Mouse (Mus musculus) layer of hippocampus, postnatal 25 days (tissue): ENCODE measurements at regions not wholly inside any gene's neighbourhood (a gene's known extent, or its start where the extent isn't known, plus 50 kb on each side); places are given as distances from the start of the nearest gene placed in this dataset.

ENCODE experiments used
- DNase-seq, 2 experiments: peaks; one replicate each; pipeline ENCODE4 v3.0.0; 2022; ENCODE audit warnings: mixed read lengths in 2 of 2, low spot score in 1 of 2; ENCODE audit errors: extremely low spot score in 1 of 2

DNA sequence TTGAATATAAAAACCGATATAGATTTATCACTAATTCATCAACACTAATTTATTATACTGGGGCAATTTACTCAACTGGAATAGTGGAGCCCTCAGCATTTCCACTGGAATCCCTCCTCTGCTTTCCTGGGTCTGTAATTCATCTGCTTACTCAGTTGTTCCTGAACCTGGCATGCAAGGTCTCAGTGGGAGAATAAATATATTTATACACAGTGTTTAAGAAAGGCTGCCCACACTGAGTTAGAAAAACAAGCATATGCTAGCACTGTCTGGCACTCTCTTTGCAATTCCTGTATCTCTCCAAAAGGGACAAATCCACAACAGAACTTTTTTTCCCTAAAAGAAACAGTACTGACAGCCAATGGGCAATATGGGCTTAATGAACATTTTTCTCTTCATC is 100.1 kb upstream of the Gm10192 start:
- no peak for DNase-seq

DNA sequence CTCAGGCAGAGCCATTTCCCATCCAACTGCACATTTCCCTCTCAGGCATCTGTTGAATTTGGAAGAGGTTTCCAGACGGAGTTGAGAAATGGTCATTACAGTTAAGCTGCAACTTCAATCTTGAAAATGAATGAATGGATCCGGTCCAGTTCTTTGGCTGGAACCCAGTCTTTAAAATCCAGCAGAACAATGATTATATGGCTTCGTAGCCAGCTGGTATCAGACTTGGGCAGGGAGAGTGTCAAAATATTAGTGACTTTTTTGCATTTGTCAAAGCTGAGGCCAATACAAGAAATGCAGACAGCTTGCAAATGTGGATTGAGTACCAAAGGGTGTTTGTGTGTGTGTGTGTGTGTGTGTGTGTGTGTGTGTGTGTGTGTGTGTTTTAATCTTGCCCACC is 99.7 kb upstream of the Gm10192 start:
- DNase-seq = no peak

DNA sequence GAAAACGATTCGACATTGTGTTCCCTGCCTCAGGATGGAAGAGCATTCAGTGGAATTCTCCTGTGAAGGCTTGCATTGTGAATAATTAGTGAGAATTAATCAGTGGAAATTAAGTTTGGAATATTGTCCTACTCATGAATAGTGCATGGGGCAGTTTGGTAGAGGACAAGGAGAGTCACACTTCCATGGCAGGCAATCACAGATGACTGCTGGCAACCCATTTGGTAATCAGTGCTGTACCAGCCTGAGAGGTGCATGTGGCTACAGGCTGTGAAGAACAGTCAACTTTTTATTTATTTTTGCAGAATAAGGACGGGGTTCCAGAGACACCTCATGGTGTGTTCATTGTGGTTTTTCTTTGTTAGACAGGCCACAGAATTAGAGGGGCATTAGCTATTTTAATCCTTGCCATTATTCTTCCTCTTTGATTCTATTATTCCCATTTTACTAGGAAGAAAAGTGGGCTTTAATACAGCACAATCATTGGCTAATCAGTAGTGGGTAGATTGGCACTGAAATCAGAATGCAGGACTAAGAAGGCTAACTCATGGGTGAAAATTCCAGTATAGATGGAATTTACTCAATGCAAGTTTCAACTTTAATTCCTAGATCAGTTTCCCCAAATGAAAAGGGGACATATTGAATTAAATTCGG is 98.3 kb upstream of the Gm10192 start:
- no peak for DNase-seq

DNA sequence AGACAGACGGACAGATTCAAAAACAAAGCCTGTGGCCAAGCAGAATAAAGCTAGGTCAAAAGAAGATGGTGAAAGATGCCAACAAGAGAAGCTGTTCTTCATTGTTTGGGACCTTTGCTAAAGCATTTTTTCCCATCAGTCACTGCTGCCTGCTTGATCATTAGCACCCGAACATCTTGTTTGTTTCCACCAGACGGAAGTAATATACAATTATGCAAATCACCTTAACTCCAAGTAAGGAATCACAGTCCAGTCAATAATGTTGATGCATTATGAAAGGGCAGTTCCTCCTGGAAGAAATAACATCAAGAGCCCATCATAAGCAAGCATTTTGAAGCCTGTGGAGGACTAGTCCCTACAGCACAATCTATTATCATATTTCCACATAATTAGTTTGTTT is 97.7 kb upstream of the Gm10192 start:
- no peak for DNase-seq

DNA sequence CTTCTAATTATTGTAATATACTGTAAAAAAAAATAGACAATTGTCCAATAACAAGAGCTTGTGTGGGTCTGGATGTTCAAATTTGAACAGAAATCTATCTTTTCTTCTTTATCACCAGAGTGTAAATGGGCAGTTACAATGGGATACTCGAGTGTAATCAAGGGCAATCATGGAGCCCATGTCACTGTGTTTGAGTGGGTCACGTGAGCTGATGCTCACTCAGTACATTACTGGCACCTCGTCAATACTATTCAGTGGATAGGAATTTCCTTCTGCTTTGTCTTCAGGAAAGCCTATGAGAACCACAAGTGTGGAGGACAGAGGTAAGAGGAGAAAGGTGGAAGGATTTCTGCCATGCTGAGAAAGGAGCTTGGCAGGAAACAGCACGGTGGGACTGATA is 54.0 kb upstream of the Gm10192 start:
- DNase-seq = no peak

DNA sequence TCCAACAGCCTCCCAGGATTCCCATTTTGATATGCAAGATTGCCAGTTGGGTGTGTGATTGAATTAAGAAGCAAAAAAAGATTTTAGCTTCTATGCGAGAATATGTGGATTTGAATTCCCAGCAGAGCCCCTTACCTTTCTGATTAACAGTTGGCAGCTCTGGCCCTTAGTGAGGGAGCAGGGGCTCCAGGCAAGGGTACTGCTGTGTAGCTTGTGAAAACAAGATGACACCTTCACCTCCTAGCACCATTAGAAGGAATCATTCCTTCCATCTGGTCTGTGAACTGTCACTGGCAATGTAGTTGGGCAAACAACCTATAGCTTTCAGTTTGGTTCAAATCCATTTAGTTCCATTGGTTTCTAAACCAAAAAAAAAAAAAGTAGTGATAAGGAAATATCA is 53.4 kb upstream of the Gm10192 start:
- DNase-seq = no peak

DNA sequence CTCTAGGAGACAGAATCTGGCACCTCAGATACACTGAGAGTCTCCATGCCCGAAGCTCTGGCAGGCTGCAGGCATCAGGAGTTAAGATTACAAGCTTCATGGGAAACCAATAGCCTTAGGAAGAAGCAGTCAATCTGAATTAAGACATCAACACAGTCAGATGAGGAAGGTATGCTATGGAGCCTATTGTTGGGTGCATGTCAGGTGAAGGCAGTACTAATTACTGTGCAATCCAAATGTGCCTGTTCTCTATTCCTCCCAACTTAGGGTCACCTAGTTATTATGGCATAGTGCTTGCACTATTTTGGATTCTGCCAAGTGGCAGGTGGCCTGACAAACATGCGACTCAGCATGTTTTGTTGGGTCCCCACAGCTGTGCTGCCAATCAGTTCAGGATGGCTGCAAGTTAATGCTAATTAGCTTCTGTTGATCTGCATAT is 53.0 kb upstream of the Gm10192 start:
- DNase-seq = peak in 1 of 2 experiments; percentile 4
